Mouse (Mus musculus): ENCODE data around the gene Cdk15. TPM values are rescaled to one million over a fixed set of nuclear protein-coding genes. Genes with fewer than 3 reads are reported as not detected.

The Cdk15 gene
- total and polyA plus RNA-seq, 3 experiments = 0.04 TPM; not detected in 2

GRCm38 (mm10) chr1:59316386-59317051 is 59.8 kb downstream of the Cdk15 start:
- Histone ChIP-seq H3K9me3 (replicated peaks) (no peaks in the 10 kb centered on the region), H3K36me3 (replicated peaks) (no peaks in the 10 kb centered on the region), H3K4me1 (ENCODE audit: insufficient read depth, low read depth, low read length) (peaks cover 42% of the 10 kb centered on the region), H3K4me3 (ENCODE audit: low read depth, low read length) (no peak overlapping the region; the same call in 1 of the 2 replicates), H3K27me3 (ENCODE audit: insufficient read depth, low read length) (peaks cover 18% of the 10 kb centered on the region)
- ATAC-seq (ENCODE audit: extremely low read depth, insufficient number of reproducible peaks, low FRiP score, poor library complexity, severe bottlenecking) (no peak), DNase-seq (ENCODE audit: low spot score) (peak; percentile 21)
- TF ChIP-seq CTCF (IDR thresholded peaks at IDR 0.05; ENCODE audit: low read depth, low read length) (peak; percentile 43), POLR2AphosphoS5 (IDR thresholded peaks at IDR 0.05; ENCODE audit: insufficient replicate concordance, low read depth, low read length) (no peak)

GRCm38 (mm10) chr1:59317397-59317796 is 60.7 kb downstream of the Cdk15 start:
- Histone ChIP-seq H3K4me1 (ENCODE audit: insufficient read depth, low read depth, low read length) (peaks cover 46% of the 10 kb centered on the region), H3K36me3 (replicated peaks) (no peaks in the 10 kb centered on the region), H3K4me3 (ENCODE audit: low read depth, low read length) (no peak overlapping the region), H3K9me3 (replicated peaks) (no peaks in the 10 kb centered on the region), H3K27me3 (ENCODE audit: insufficient read depth, low read length) (peaks cover 14% of the 10 kb centered on the region)
- ATAC-seq (ENCODE audit: extremely low read depth, insufficient number of reproducible peaks, low FRiP score, poor library complexity, severe bottlenecking) = no peak
- TF ChIP-seq GATA2 (IDR thresholded peaks at IDR 0.05; ENCODE audit: borderline replicate concordance, low read depth, low read length) (no peak), TAL1 (conservative IDR thresholded peaks at IDR 0.05; ENCODE audit: low read depth, low read length) (no peak), GATA1 (IDR thresholded peaks at IDR 0.05; ENCODE audit: borderline replicate concordance, low read length) (no peak)
- DNase-seq (ENCODE audit: low spot score) = no peak

DNA sequence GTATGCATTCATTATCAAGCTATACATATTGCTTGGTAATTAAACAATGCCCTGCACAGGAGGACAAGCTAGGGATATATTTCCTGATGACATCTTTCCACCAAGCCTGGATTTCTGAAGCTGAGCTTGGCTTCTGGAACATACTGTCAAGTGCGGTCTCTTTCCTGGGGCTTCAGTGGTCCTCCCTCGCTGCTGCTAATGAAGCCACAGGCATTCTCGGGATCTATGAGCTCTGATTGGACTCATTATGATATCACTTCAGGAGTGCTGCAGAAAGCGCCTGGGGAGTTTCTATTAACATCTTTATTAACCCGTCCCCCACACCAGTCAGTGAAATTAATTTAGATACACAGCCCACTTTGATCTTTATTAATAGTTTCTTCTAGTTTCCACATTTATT is 62.2 kb downstream of the Cdk15 start:
- no peaks in the 10 kb centered on the region for H3K36me3 ChIP-seq (replicated peaks)
- H3K4me3 ChIP-seq (ENCODE audit: low read depth, low read length) = no peak overlapping the region
- peaks cover 6% of the 10 kb centered on the region; the same call in 1 of the 2 replicates for H3K27me3 ChIP-seq (ENCODE audit: insufficient read depth, low read length)
- H3K9me3 ChIP-seq (replicated peaks) = peaks cover 3% of the 10 kb centered on the region
- peaks cover 42% of the 10 kb centered on the region for H3K4me1 ChIP-seq (ENCODE audit: insufficient read depth, low read depth, low read length)
- TF ChIP-seq CTCF (IDR thresholded peaks at IDR 0.05; ENCODE audit: low read depth, low read length) = no peak
- no peak for TF ChIP-seq POLR2AphosphoS5 (IDR thresholded peaks at IDR 0.05; ENCODE audit: insufficient replicate concordance, low read depth, low read length)
- TF ChIP-seq GATA1 (IDR thresholded peaks at IDR 0.05; ENCODE audit: borderline replicate concordance, low read length) = no peak
- no peak for TF ChIP-seq GATA2 (IDR thresholded peaks at IDR 0.05; ENCODE audit: borderline replicate concordance, low read depth, low read length)
- TF ChIP-seq TAL1 (conservative IDR thresholded peaks at IDR 0.05; ENCODE audit: low read depth, low read length) = no peak
- ATAC-seq (ENCODE audit: extremely low read depth, insufficient number of reproducible peaks, low FRiP score, poor library complexity, severe bottlenecking) (no peak), DNase-seq (ENCODE audit: low spot score) (no peak)

- DNase-seq (ENCODE audit: low spot score) (no peak), ATAC-seq (ENCODE audit: extremely low read depth, insufficient number of reproducible peaks, low FRiP score, poor library complexity, severe bottlenecking) (no peak; the same call in 1 of the 2 replicates)
- H3K36me3 ChIP-seq (replicated peaks) = no peaks in the 10 kb centered on the region
- peaks cover 6% of the 10 kb centered on the region; the same call in 1 of the 2 replicates for H3K27me3 ChIP-seq (ENCODE audit: insufficient read depth, low read length)
- peaks cover 26% of the 10 kb centered on the region for H3K4me1 ChIP-seq (ENCODE audit: insufficient read depth, low read depth, low read length)
- H3K4me3 ChIP-seq (ENCODE audit: low read depth, low read length) = no peak overlapping the region
- peaks cover 3% of the 10 kb centered on the region for H3K9me3 ChIP-seq (replicated peaks)
- TF ChIP-seq GATA2 (IDR thresholded peaks at IDR 0.05; ENCODE audit: borderline replicate concordance, low read depth, low read length) (no peak), POLR2AphosphoS5 (IDR thresholded peaks at IDR 0.05; ENCODE audit: insufficient replicate concordance, low read depth, low read length) (no peak), TAL1 (conservative IDR thresholded peaks at IDR 0.05; ENCODE audit: low read depth, low read length) (no peak), GATA1 (IDR thresholded peaks at IDR 0.05; ENCODE audit: borderline replicate concordance, low read length) (no peak), CTCF (IDR thresholded peaks at IDR 0.05; ENCODE audit: low read depth, low read length) (no peak)
Observed at GRCm38 (mm10) chr1:59321076-59321879, 64.6 kb downstream of the Cdk15 start.

DNA sequence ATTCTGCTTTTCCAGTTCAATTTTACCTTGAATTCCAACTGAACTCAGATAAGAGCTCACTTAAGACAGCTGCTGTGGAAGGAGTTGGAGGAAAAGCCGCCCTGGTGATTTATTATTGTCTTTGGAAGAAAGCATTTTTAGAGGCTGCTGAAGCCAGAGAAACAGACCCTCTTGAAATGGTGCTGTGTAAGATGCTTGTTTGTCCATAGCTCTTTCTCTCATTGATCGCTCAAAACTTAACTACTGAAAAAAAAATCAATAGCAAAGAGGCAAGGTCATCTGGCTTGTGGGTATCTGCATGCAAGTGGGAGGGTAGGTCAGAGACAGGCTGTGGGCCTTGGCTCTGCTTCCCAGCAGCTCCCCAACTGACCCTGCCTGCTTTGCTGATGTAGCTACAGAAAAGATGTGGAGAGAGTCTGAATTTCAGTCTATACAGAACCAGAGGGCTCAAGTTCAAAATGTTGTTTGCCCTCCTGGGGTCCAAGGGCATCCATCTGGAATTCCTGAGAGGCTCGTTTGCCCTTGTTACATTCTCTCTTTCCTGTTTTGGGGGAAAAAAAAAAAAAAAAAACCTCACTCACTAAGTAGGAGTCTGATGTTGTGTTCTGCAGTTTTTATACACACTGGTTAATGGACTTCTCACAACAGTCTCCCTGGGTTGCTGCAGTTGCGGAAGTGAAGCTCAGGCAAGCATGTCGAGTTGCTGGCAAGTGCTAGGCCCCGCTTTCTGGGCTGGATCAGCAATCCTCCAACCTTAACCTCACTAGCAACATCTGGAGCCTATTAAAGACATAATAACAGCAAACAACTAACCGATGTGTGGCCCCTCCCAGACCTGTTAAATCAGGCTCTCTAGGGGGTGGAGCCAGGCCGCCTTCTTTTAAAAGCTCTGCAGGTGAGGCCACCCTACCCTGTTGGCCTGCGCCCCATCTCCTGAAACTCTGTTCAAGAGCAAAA is 65.5 kb downstream of the Cdk15 start:
- Histone ChIP-seq H3K4me3 (ENCODE audit: low read depth, low read length) (no peak overlapping the region), H3K27me3 (ENCODE audit: insufficient read depth, low read length) (peaks cover 8% of the 10 kb centered on the region), H3K9me3 (replicated peaks) (peaks cover 3% of the 10 kb centered on the region), H3K36me3 (replicated peaks) (no peaks in the 10 kb centered on the region), H3K4me1 (ENCODE audit: insufficient read depth, low read depth, low read length) (peaks cover 19% of the 10 kb centered on the region)
- DNase-seq (ENCODE audit: low spot score) (no peak), ATAC-seq (ENCODE audit: extremely low read depth, insufficient number of reproducible peaks, low FRiP score, poor library complexity, severe bottlenecking) (no peak)
- TF ChIP-seq GATA1 (IDR thresholded peaks at IDR 0.05; ENCODE audit: borderline replicate concordance, low read length) (no peak), GATA2 (IDR thresholded peaks at IDR 0.05; ENCODE audit: borderline replicate concordance, low read depth, low read length) (no peak), CTCF (IDR thresholded peaks at IDR 0.05; ENCODE audit: low read depth, low read length) (no peak), POLR2AphosphoS5 (IDR thresholded peaks at IDR 0.05; ENCODE audit: insufficient replicate concordance, low read depth, low read length) (no peak), TAL1 (conservative IDR thresholded peaks at IDR 0.05; ENCODE audit: low read depth, low read length) (no peak)
